Mouse (Mus musculus) megakaryocyte, embryonic 14.5 days (primary cell): ENCODE measurements around the gene Sympk.

Source experiments
- FLI1 ChIP-seq: IDR thresholded peaks from 2 replicates; pipeline ENCODE4 v1.6.1; 2012; ENCODE audit warnings: low read length, inconsistent platforms, mixed read lengths
- GATA1 ChIP-seq: IDR thresholded peaks from 3 replicates; pipeline ENCODE4 v1.6.1; 2012; ENCODE audit warnings: mixed read lengths, low read length, inconsistent platforms, borderline replicate concordance

GRCm38 (mm10) chr7:19016042-19016441 is 8.1 kb upstream of the Sympk start:
- TF ChIP-seq GATA1 (no peak), FLI1 (no peak)
